Mouse (Mus musculus) heart, embryonic 16.5 days (tissue): ENCODE measurements around the gene Vmn1r228. TPM values are rescaled to one million over a fixed set of nuclear protein-coding genes. Genes with fewer than 3 reads are reported as not detected.

Experiments
- ATAC-seq: fragments of 200-750 bp; cut with Nextera tagmentation; replicated peaks from 2 replicates; pipeline ENCODE4 v1.8.0; 2017; ENCODE audit warnings: moderate number of reproducible peaks; ENCODE audit not compliant: insufficient read depth, low FRiP score; ENCODE audit errors: extremely low read depth
- H3K27ac ChIP-seq: fragments of 300-500 bp; sonication (generic); 2 replicates; pipeline ENCODE4 v1.5.1; 2014; ENCODE audit warnings: mild to moderate bottlenecking, low read length, control low read depth, moderate library complexity
- H3K27me3 ChIP-seq: fragments of 300-500 bp; sonication (generic); 2 replicates; pipeline ENCODE4 v1.6.1; 2014; ENCODE audit warnings: low read length, mixed read lengths; ENCODE audit not compliant: control insufficient read depth, insufficient read depth
- H3K36me3 ChIP-seq: fragments of 300-500 bp; sonication (generic); 2 replicates; pipeline ENCODE4 v1.6.1; 2014; ENCODE audit not compliant: control insufficient read depth, insufficient read depth
- H3K4me1 ChIP-seq: fragments of 300-500 bp; sonication (generic); 2 replicates; pipeline ENCODE4 v1.6.1; 2014; ENCODE audit warnings: low read length, mixed read lengths; ENCODE audit not compliant: control insufficient read depth, insufficient read depth
- H3K4me2 ChIP-seq: fragments of 300-500 bp; sonication (generic); 2 replicates; pipeline ENCODE4 v1.6.1; 2014; ENCODE audit warnings: low read depth, mild to moderate bottlenecking, control low read depth, low read length
- H3K4me3 ChIP-seq: fragments of 300-500 bp; sonication (generic); 2 replicates; pipeline ENCODE4 v1.5.1; 2014; ENCODE audit warnings: mild to moderate bottlenecking, control low read depth, low read length
- H3K9ac ChIP-seq: fragments of 300-500 bp; sonication (generic); 2 replicates; pipeline ENCODE4 v1.6.1; 2014; ENCODE audit warnings: low read length, control low read depth
- H3K9me3 ChIP-seq: fragments of 300-500 bp; sonication (generic); replicated peaks from 2 replicates; pipeline ENCODE4 v1.6.1; 2016; ENCODE audit warnings: low read length; ENCODE audit not compliant: control insufficient read depth
- WGBS: fragments of 180-500 bp; shearing (Covaris S2); extraction: QIAGEN DNeasy Blood & Tissue Kit; methylation state at CpG from one replicate; pipeline ENCODE4 v1.1.7; 2014; 5-methylcytosine and 5-hydroxymethylcytosine counted together
- polyA plus RNA-seq: library from polyadenylated mRNA; unstranded; fragments of >200 nt; fragmentation: Nextera tagmentation; extraction: Ambion mirVana; gene quantifications from 2 replicates; pipeline ENCODE4 v1.2.1, GENCODE M21; 2015

Gene Vmn1r228
- not detected in 2 replicates for polyA plus RNA-seq

- H3K36me3 ChIP-seq, result no peaks in the 10 kb centered on the region
- no peak within 1 kb of the TSS for H3K9ac ChIP-seq
- no peak for ATAC-seq
- H3K9me3 ChIP-seq, result 0 out of 2 replicates have a peak, but pooled peaks cover 7% of the 10 kb centered on the region
- H3K4me1 ChIP-seq, result no peaks in the 10 kb centered on the region
- no peak within 1 kb of the TSS for H3K27ac ChIP-seq
- no peaks in the 10 kb centered on the region for H3K27me3 ChIP-seq
- no peak within 1 kb of the TSS for H3K4me2 ChIP-seq
- no peak within 1 kb of the TSS for H3K4me3 ChIP-seq
Measured at GRCm38 (mm10) chr17:20786057-20786456, at the start of gene Vmn1r228. TSS of gene Vmn1r228 (minus strand) at chr17:20786157.

- Histone ChIP-seq H3K4me1 (no peaks in the 10 kb centered on the region), H3K9ac (no peak within 1 kb of the TSS), H3K9me3 (no peaks in the 10 kb centered on the region), H3K4me3 (no peak within 1 kb of the TSS), H3K4me2 (no peak within 1 kb of the TSS), H3K27me3 (no peaks in the 10 kb centered on the region), H3K36me3 (no peaks in the 10 kb centered on the region), H3K27ac (no peak within 1 kb of the TSS)
- 46% methylated on average over 1 of the region's 1 CpGs for WGBS
- no peak for ATAC-seq
Measured at GRCm38 (mm10) chr17:20811255-20811654, 25.3 kb upstream of the Vmn1r228 start, which contains the start of gene Vmn1r229. TSS of gene Vmn1r229 (plus strand) at chr17:20811555.

- Histone ChIP-seq H3K4me3 (no peak within 1 kb of the TSS), H3K36me3 (no peaks in the 10 kb centered on the region), H3K4me2 (no peak within 1 kb of the TSS), H3K27me3 (no peaks in the 10 kb centered on the region), H3K9me3 (no peaks in the 10 kb centered on the region), H3K27ac (no peak within 1 kb of the TSS), H3K4me1 (no peaks in the 10 kb centered on the region), H3K9ac (no peak within 1 kb of the TSS)
- 22% methylated on average over 1 of the region's 1 CpGs for WGBS
- no peak for ATAC-seq
Measured at GRCm38 (mm10) chr17:20729543-20729942, 56.4 kb downstream of the Vmn1r228 start, which contains the start of gene Vmn1r227. TSS of gene Vmn1r227 (plus strand) at chr17:20729843.

Other genes starting within 250 kb of the Vmn1r228 start
- gene Vmn2r109, start 221.4 kb downstream of the Vmn1r228 start, polyA plus RNA-seq, result not detected in 2 replicates
- gene Vmn2r110, start 189.7 kb downstream of the Vmn1r228 start, polyA plus RNA-seq, result not detected in 2 replicates
- not detected in 2 replicates for gene Fpr-rs3, start 161.3 kb downstream of the Vmn1r228 start, polyA plus RNA-seq
- gene Vmn1r226, start 103.3 kb downstream of the Vmn1r228 start, polyA plus RNA-seq, result not detected in 2 replicates
- gene Vmn1r227, start 56.3 kb downstream of the Vmn1r228 start, polyA plus RNA-seq, result not detected in 2 replicates
- gene Vmn1r229, start 25.4 kb upstream of the Vmn1r228 start, polyA plus RNA-seq, result not detected in 2 replicates
- not detected in 2 replicates for gene Vmn1r230, start 54.3 kb upstream of the Vmn1r228 start, polyA plus RNA-seq
- gene Vmn1r231, start 118.9 kb upstream of the Vmn1r228 start, polyA plus RNA-seq, result not detected in 2 replicates
- gene Vmn1r232, start 133.6 kb upstream of the Vmn1r228 start, polyA plus RNA-seq, result not detected in 2 replicates
- gene Ppp2r1a, start 159.2 kb upstream of the Vmn1r228 start, polyA plus RNA-seq, result 349 and 354 TPM in 2 replicates
- gene Vmn1r233, start 210.3 kb upstream of the Vmn1r228 start, polyA plus RNA-seq, result not detected in 2 replicates
- 9.0 and 9.3 TPM in 2 replicates for gene Zfp160, start 222.7 kb upstream of the Vmn1r228 start, polyA plus RNA-seq